Mouse (Mus musculus) lung, postnatal 0 days (tissue): ENCODE data around the gene Fmnl3.

Experiments
- CTCF ChIP-seq: IDR thresholded peaks from 2 replicates; pipeline ENCODE4 v1.5.1; 2016; ENCODE audit warnings: antibody characterized with exemption, mild to moderate bottlenecking
- EP300 ChIP-seq: IDR thresholded peaks from 2 replicates; pipeline ENCODE4 v1.6.1; 2016; ENCODE audit warnings: antibody characterized with exemption, mild to moderate bottlenecking, control low read depth

DNA sequence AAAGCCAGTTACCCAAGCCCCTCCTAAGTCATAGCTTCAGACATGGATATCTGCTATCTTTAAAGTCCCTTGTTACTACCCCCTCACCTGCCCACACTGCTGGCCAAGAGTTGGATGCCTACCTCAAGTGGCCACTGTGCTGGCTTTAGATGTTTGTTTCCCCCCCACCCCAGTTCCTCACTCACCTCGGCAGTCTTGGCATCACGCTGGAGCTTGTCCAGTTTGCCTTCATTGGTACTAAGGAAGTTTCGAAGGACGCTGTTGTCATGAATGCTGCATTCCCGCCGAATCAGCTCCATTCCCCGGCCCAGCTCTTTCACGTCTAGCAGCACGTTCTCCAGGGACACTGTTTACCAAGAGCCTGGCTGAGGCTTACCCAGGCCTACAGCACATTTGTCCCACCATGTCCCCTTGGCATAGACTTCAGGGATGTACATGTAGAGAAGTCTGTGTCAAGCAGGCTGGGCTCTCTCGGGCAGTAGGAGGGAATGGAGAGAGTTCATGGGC is 50.1 kb downstream of the Fmnl3 start:
- TF ChIP-seq CTCF (no peak), EP300 (no peak)
